Mouse (Mus musculus): Measurements from ENCODE around the gene Crtc2. TPM values are rescaled to one million over a fixed set of nuclear protein-coding genes. Genes with fewer than 3 reads are reported as not detected.
"Not testable (repeated sequence)": the region's sequence is repeated elsewhere in the genome, so short reads cannot be mapped to it uniquely, and the experiment has no call there.

Gene Crtc2
- total RNA-seq, 1 experiment: 9.8 TPM

- Histone ChIP-seq H3K9ac (ENCODE audit: insufficient read depth, low read depth, low read length, poor library complexity, severe bottlenecking) (no peak overlapping the region), H3K36me3 (ENCODE audit: control insufficient read depth, insufficient read depth, low read length, poor library complexity, severe bottlenecking) (peaks cover 5% of the 10 kb centered on the region; the same call in 1 of the 2 replicates), H3K9me3 (ENCODE audit: control insufficient read depth, insufficient read depth, low read depth, low read length) (no peaks in the 10 kb centered on the region), H3K4me1 (ENCODE audit: control insufficient read depth in 2 of 2, insufficient read depth in 2 of 2, low read length in 2 of 2, poor library complexity in 1 of 2) (no peaks in the 10 kb centered on the region; a peak in 1 of 4 replicates), H3K27ac (ENCODE audit: insufficient read depth, low read depth, low read length, poor library complexity, severe bottlenecking) (no peak overlapping the region), H3K4me3 (ENCODE audit: insufficient read depth in 1 of 2, low read depth in 1 of 2, low read length in 2 of 2, poor library complexity in 1 of 2, severe bottlenecking in 1 of 2) (no peak overlapping the region)
- in situ Hi-C loops (cut with MboI; ENCODE audit: low sequenced_read_pairs in 2 of 2, unreplicated experiment in 2 of 2): no loop called here
- no peak for DNase-seq (ENCODE audit: low read depth, low spot score)
- TF ChIP-seq HCFC1 (IDR thresholded peaks at IDR 0.05; ENCODE audit: borderline replicate concordance, insufficient read depth, low read length): no peak
- no peak for TF ChIP-seq MAFK (IDR thresholded peaks at IDR 0.05; ENCODE audit: insufficient read depth, low read depth, low read length)
- TF ChIP-seq ZC3H11A (IDR thresholded peaks at IDR 0.05; ENCODE audit: borderline replicate concordance, low read depth, low read length): no peak
- TF ChIP-seq ZNF384 (IDR thresholded peaks at IDR 0.05; ENCODE audit: low read depth, low read length): no peak
Observed at GRCm38 (mm10) chr3:90280708-90281107, 26.7 kb downstream of the Crtc2 start.

DNA sequence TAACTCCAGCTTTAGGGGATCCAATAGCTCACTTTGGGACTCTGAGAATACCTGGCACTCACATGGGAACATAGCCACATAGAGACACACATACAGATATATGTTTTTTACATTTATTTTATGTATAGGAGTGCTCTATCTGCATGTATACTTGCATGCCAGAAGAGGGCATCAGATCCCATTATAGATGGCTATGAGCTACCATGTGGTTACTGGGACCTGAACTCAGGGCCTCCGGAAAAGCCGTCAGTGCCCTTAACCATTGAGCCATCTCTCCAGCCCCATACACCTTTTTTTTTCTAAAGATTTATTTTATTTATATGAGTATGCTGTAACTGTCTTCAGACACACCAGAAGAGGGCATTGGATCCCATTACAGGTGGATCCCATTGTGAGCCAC lies 30.2 kb downstream of the Crtc2 start:
- Histone ChIP-seq H3K27ac (ENCODE audit: insufficient read depth, low read depth, low read length, poor library complexity, severe bottlenecking) (no peak overlapping the region), H3K9ac (ENCODE audit: insufficient read depth, low read depth, low read length, poor library complexity, severe bottlenecking) (no peak overlapping the region), H3K4me1 (ENCODE audit: control insufficient read depth in 2 of 2, insufficient read depth in 2 of 2, low read length in 2 of 2, poor library complexity in 1 of 2) (no peaks in the 10 kb centered on the region), H3K4me3 (ENCODE audit: insufficient read depth in 1 of 2, low read depth in 1 of 2, low read length in 2 of 2, poor library complexity in 1 of 2, severe bottlenecking in 1 of 2) (no peak overlapping the region), H3K36me3 (ENCODE audit: control insufficient read depth, insufficient read depth, low read length, poor library complexity, severe bottlenecking) (peaks cover 5% of the 10 kb centered on the region; the same call in 1 of the 2 replicates), H3K9me3 (ENCODE audit: control insufficient read depth, insufficient read depth, low read depth, low read length) (no peaks in the 10 kb centered on the region)
- DNase-seq (ENCODE audit: low read depth, low spot score): no peak
- TF ChIP-seq MAFK (IDR thresholded peaks at IDR 0.05; ENCODE audit: insufficient read depth, low read depth, low read length) (no peak), ZNF384 (IDR thresholded peaks at IDR 0.05; ENCODE audit: low read depth, low read length) (no peak), HCFC1 (IDR thresholded peaks at IDR 0.05; ENCODE audit: borderline replicate concordance, insufficient read depth, low read length) (no peak), ZC3H11A (IDR thresholded peaks at IDR 0.05; ENCODE audit: borderline replicate concordance, low read depth, low read length) (no peak), CHD2 (IDR thresholded peaks at IDR 0.05; ENCODE audit: low read depth, low read length) (no peak)
- in situ Hi-C loops (cut with MboI; ENCODE audit: low sequenced_read_pairs in 2 of 2, unreplicated experiment in 2 of 2): no loop called here

- H3K4me3 ChIP-seq (ENCODE audit: insufficient read depth in 1 of 2, low read depth in 1 of 2, low read length in 2 of 2, poor library complexity in 1 of 2, severe bottlenecking in 1 of 2); H3K9me3 ChIP-seq (ENCODE audit: control insufficient read depth, insufficient read depth, low read depth, low read length); H3K27ac ChIP-seq (ENCODE audit: insufficient read depth, low read depth, low read length, poor library complexity, severe bottlenecking); in situ Hi-C loops (cut with MboI; ENCODE audit: low sequenced_read_pairs in 2 of 2, unreplicated experiment in 2 of 2); H3K36me3 ChIP-seq (ENCODE audit: control insufficient read depth, insufficient read depth, low read length, poor library complexity, severe bottlenecking); DNase-seq (ENCODE audit: low read depth, low spot score); H3K9ac ChIP-seq (ENCODE audit: insufficient read depth, low read depth, low read length, poor library complexity, severe bottlenecking); H3K4me1 ChIP-seq (ENCODE audit: control insufficient read depth in 2 of 2, insufficient read depth in 2 of 2, low read length in 2 of 2, poor library complexity in 1 of 2): not testable (repeated sequence)
- TF ChIP-seq ZNF384 (IDR thresholded peaks at IDR 0.05; ENCODE audit: low read depth, low read length): peak; percentile 82
Observed at GRCm38 (mm10) chr3:90289403-90289802, 35.4 kb downstream of the Crtc2 start.

DNA sequence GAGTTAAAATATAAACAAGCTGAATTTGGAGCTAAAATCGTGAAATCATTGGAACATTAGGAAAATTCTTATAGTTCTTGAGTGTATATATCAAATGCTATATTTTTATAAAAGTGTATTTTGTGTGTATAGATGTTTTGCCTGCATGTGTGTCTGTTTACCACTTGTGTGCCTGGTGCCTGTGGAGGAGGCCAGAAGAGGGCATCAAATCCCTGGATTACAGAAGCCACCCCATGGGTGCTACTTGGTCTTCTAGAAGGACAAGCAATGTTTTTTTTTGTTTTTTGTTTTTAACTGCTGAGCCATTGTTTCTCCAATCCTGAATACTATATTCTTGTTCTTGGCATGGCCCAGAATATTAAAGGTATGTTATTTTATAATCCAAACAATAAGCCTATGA lies 36.6 kb downstream of the Crtc2 start:
- TF ChIP-seq ZC3H11A (IDR thresholded peaks at IDR 0.05; ENCODE audit: borderline replicate concordance, low read depth, low read length): no peak
- TF ChIP-seq ZNF384 (IDR thresholded peaks at IDR 0.05; ENCODE audit: low read depth, low read length): no peak
- TF ChIP-seq HCFC1 (IDR thresholded peaks at IDR 0.05; ENCODE audit: borderline replicate concordance, insufficient read depth, low read length): no peak
- no peak for TF ChIP-seq MAFK (IDR thresholded peaks at IDR 0.05; ENCODE audit: insufficient read depth, low read depth, low read length)
- TF ChIP-seq CHD2 (IDR thresholded peaks at IDR 0.05; ENCODE audit: low read depth, low read length): no peak
- in situ Hi-C loops (cut with MboI; ENCODE audit: low sequenced_read_pairs in 2 of 2, unreplicated experiment in 2 of 2): no loop called here
- no peaks in the 10 kb centered on the region for H3K9me3 ChIP-seq (ENCODE audit: control insufficient read depth, insufficient read depth, low read depth, low read length)
- no peak for DNase-seq (ENCODE audit: low read depth, low spot score)
- no peak overlapping the region for H3K27ac ChIP-seq (ENCODE audit: insufficient read depth, low read depth, low read length, poor library complexity, severe bottlenecking)
- H3K36me3 ChIP-seq (ENCODE audit: control insufficient read depth, insufficient read depth, low read length, poor library complexity, severe bottlenecking): no peaks in the 10 kb centered on the region
- H3K4me1 ChIP-seq (ENCODE audit: control insufficient read depth in 2 of 2, insufficient read depth in 2 of 2, low read length in 2 of 2, poor library complexity in 1 of 2): no peaks in the 10 kb centered on the region; a peak in 1 of 4 replicates
- H3K9ac ChIP-seq (ENCODE audit: insufficient read depth, low read depth, low read length, poor library complexity, severe bottlenecking): no peak overlapping the region
- H3K4me3 ChIP-seq (ENCODE audit: insufficient read depth in 1 of 2, low read depth in 1 of 2, low read length in 2 of 2, poor library complexity in 1 of 2, severe bottlenecking in 1 of 2): no peak overlapping the region

GRCm38 (mm10) chr3:90291982-90292344 lies 38.0 kb downstream of the Crtc2 start:
- no peaks in the 10 kb centered on the region; a peak in 1 of 4 replicates for H3K4me1 ChIP-seq (ENCODE audit: control insufficient read depth in 2 of 2, insufficient read depth in 2 of 2, low read length in 2 of 2, poor library complexity in 1 of 2)
- H3K9me3 ChIP-seq (ENCODE audit: control insufficient read depth, insufficient read depth, low read depth, low read length): no peaks in the 10 kb centered on the region
- peak overlapping the region; percentile 75 to 88; a peak in 3 of 4 replicates for H3K4me3 ChIP-seq (ENCODE audit: insufficient read depth in 1 of 2, low read depth in 1 of 2, low read length in 2 of 2, poor library complexity in 1 of 2, severe bottlenecking in 1 of 2)
- peak overlapping the region; percentile 94; the same call in 1 of the 2 replicates for H3K9ac ChIP-seq (ENCODE audit: insufficient read depth, low read depth, low read length, poor library complexity, severe bottlenecking)
- TF ChIP-seq ZC3H11A (IDR thresholded peaks at IDR 0.05; ENCODE audit: borderline replicate concordance, low read depth, low read length): no peak
- TF ChIP-seq CHD2 (IDR thresholded peaks at IDR 0.05; ENCODE audit: low read depth, low read length): no peak
- no peak for TF ChIP-seq ZNF384 (IDR thresholded peaks at IDR 0.05; ENCODE audit: low read depth, low read length)
- TF ChIP-seq MAFK (IDR thresholded peaks at IDR 0.05; ENCODE audit: insufficient read depth, low read depth, low read length): no peak
- TF ChIP-seq HCFC1 (IDR thresholded peaks at IDR 0.05; ENCODE audit: borderline replicate concordance, insufficient read depth, low read length): no peak
- peak overlapping the region; percentile 73; the same call in 1 of the 2 replicates for H3K27ac ChIP-seq (ENCODE audit: insufficient read depth, low read depth, low read length, poor library complexity, severe bottlenecking)
- DNase-seq (ENCODE audit: low read depth, low spot score): no peak
- in situ Hi-C loops (cut with MboI; ENCODE audit: low sequenced_read_pairs in 2 of 2, unreplicated experiment in 2 of 2): no loop called here
- no peaks in the 10 kb centered on the region for H3K36me3 ChIP-seq (ENCODE audit: control insufficient read depth, insufficient read depth, low read length, poor library complexity, severe bottlenecking)
